Mouse (Mus musculus) stomach, embryonic 14.5 days (tissue): Measurements from ENCODE around the gene Tusc2. TPM values are rescaled to one million over a fixed set of nuclear protein-coding genes. Genes with fewer than 3 reads are reported as not detected.

Source experiments
- ATAC-seq: fragments of 200-750 bp; cut with Nextera tagmentation; 2 replicates; pipeline ENCODE4 v1.8.0; 2017; ENCODE audit warnings: low read depth, moderate TSS enrichment; ENCODE audit not compliant: insufficient number of reproducible peaks, insufficient read depth, low FRiP score
- H3K27ac ChIP-seq: fragments of 300-500 bp; sonication (generic); 2 replicates; pipeline ENCODE4 v1.5.1; 2014; ENCODE audit warnings: mild to moderate bottlenecking, low read length, moderate library complexity, mixed read lengths
- H3K27me3 ChIP-seq: fragments of 300-500 bp; sonication (generic); 2 replicates; pipeline ENCODE4 v1.6.1; 2014; ENCODE audit warnings: low read length, control low read depth, mixed read lengths; ENCODE audit not compliant: control insufficient read depth, insufficient read depth
- H3K36me3 ChIP-seq: fragments of 300-500 bp; sonication (generic); 2 replicates; pipeline ENCODE4 v1.6.1; 2014; ENCODE audit warnings: mild to moderate bottlenecking, control low read depth, low read length, moderate library complexity, mixed read lengths; ENCODE audit not compliant: control insufficient read depth, insufficient read depth
- H3K4me1 ChIP-seq: fragments of 300-500 bp; sonication (generic); 2 replicates; pipeline ENCODE4 v1.6.1; 2014; ENCODE audit warnings: low read length, control low read depth, mixed read lengths; ENCODE audit not compliant: control insufficient read depth, insufficient read depth
- H3K4me2 ChIP-seq: fragments of 300-500 bp; sonication (generic); replicated peaks from 2 replicates; pipeline ENCODE4 v1.6.1; 2014; ENCODE audit warnings: low read depth, low read length, control low read depth
- H3K4me3 ChIP-seq: fragments of 300-500 bp; sonication (generic); 2 replicates; pipeline ENCODE4 v1.5.1; 2014; ENCODE audit warnings: low read depth, low read length, control low read depth
- H3K9ac ChIP-seq: fragments of 300-500 bp; sonication (generic); replicated peaks from 2 replicates; pipeline ENCODE4 v1.6.1; 2014; ENCODE audit warnings: low read depth, mild to moderate bottlenecking, control low read depth, low read length, moderate library complexity, mixed read lengths
- H3K9me3 ChIP-seq: fragments of 300-500 bp; sonication (generic); 2 replicates; pipeline ENCODE4 v1.6.1; 2016; ENCODE audit warnings: low read depth, low read length, control low read depth; ENCODE audit not compliant: control insufficient read depth
- WGBS: fragments of 180-500 bp; shearing (Covaris S2); extraction: QIAGEN DNeasy Blood & Tissue Kit; methylation state at CpG from one replicate; pipeline ENCODE4 v1.1.7; 2014; 5-methylcytosine and 5-hydroxymethylcytosine counted together
- polyA plus RNA-seq: library from polyadenylated mRNA; unstranded; fragments of >200 nt; fragmentation: Nextera tagmentation; extraction: Ambion mirVana; gene quantifications from 2 replicates; pipeline ENCODE4 v1.2.1, GENCODE M21; 2014

Tusc2 gene
- polyA plus RNA-seq, 1 experiment from 2014 or later: 36.2 TPM

DNA sequence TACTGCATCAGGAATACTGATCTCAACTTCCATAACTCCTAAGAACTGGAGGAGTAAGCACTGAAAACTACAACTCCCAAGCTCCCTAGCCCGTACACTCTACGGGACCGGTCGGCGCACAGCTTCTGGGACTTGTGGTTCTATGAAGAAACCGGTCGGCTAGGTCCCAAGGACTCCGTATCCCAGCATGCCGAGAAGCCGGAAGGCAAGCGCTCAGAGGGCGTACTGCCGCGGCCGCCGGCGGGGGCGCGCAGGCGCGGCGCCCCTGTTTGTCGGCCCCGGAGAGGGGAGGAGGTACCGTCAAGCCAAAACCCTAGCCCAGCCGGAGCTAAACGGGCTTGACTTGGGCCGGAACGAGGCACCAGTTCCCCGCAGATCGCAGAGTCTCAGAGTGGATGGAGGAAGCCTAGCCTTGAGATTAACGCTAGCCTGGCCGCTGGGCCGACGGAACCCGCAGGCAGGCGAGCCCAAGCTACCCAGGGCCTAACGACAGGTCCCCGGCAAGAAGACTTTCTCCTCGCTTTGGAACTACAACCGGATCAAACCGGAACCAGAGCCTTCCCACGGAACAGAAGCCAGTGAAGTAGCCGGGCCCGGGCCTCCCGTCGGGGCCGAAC is 29.2 kb upstream of the Tusc2 start, which contains the start of gene Tmem115:
Gene Tmem115, plus strand, starts transcription at position 155 of the 617 bp plus-strand sequence.
- peak within 1 kb of the TSS; percentile 85 for H3K9ac ChIP-seq
- H3K4me2 ChIP-seq: peak within 1 kb of the TSS; percentile 91
- peaks cover 14% of the 10 kb centered on the region for H3K36me3 ChIP-seq
- peaks cover 19% of the 10 kb centered on the region for H3K4me1 ChIP-seq
- no peaks in the 10 kb centered on the region for H3K9me3 ChIP-seq
- under 1% methylated on average over 47 of the region's 48 CpGs for WGBS
- H3K4me3 ChIP-seq: peak within 1 kb of the TSS; percentile 83
- no peaks in the 10 kb centered on the region for H3K27me3 ChIP-seq
- peak; percentile 97 for ATAC-seq
- H3K27ac ChIP-seq: peak within 1 kb of the TSS; percentile 77

DNA sequence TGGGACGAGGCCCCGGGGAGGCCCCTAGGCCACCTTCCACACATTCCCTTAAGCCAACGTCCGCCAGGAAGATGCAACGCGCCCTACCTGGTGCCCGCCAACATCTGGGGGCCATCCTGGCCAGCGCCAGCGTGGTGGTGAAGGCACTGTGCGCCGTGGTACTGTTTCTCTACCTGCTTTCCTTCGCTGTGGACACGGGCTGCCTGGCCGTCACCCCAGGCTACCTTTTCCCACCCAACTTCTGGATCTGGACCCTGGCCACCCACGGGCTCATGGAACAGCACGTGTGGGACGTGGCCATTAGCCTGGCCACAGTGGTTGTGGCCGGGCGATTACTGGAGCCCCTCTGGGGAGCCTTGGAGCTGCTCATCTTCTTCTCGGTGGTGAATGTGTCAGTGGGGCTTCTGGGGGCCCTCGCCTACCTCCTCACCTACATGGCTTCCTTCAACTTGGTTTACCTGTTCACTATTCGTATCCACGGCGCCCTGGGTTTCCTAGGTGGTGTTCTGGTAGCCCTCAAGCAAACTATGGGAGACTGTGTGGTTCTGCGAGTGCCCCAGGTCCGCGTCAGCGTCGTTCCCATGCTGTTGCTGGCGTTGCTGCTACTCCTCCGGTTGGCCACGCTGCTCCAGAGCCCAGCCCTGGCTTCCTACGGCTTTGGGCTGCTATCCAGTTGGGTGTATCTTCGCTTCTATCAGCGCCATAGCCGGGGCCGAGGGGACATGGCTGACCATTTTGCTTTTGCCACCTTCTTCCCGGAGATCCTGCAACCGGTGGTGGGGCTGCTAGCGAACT is 28.4 kb upstream of the Tusc2 start:
- H3K27ac ChIP-seq: peak overlapping the region; percentile 77
- H3K4me1 ChIP-seq: peaks cover 19% of the 10 kb centered on the region
- H3K27me3 ChIP-seq: no peaks in the 10 kb centered on the region
- H3K9me3 ChIP-seq: no peaks in the 10 kb centered on the region
- WGBS: under 1% methylated on average over 40 of the region's 40 CpGs
- H3K9ac ChIP-seq: peak overlapping the region; percentile 85
- peaks cover 21% of the 10 kb centered on the region for H3K36me3 ChIP-seq
- no peak for ATAC-seq
- peak overlapping the region; percentile 83 for H3K4me3 ChIP-seq
- H3K4me2 ChIP-seq: peak overlapping the region; percentile 91

DNA sequence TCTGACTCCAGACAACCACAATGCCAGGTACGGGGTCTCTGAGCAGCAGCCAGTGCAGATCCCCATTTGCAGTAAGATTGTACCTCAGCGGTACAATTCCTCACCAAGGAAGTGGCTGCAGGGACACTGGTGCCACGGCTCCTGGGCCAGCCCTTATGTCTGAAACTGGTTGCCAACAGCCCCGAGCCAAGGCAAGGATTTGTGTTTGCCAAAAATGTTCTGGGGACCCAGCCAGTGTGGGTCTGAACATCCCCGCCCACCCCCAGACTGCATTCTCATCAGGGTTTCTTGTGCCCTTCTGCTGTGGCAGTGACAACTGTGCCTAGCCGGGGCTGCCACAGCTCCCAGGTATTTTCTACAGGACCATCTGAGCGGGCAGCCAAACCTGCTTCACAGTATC is 24.8 kb upstream of the Tusc2 start:
- WGBS: 92% methylated on average over 7 of the region's 7 CpGs
- peaks cover 25% of the 10 kb centered on the region for H3K36me3 ChIP-seq
- peaks cover 28% of the 10 kb centered on the region for H3K4me1 ChIP-seq
- H3K4me3 ChIP-seq: no peak overlapping the region
- H3K9me3 ChIP-seq: no peaks in the 10 kb centered on the region
- no peak overlapping the region for H3K9ac ChIP-seq
- ATAC-seq: no peak
- H3K4me2 ChIP-seq: no peak overlapping the region
- no peak overlapping the region for H3K27ac ChIP-seq
- no peaks in the 10 kb centered on the region for H3K27me3 ChIP-seq

DNA sequence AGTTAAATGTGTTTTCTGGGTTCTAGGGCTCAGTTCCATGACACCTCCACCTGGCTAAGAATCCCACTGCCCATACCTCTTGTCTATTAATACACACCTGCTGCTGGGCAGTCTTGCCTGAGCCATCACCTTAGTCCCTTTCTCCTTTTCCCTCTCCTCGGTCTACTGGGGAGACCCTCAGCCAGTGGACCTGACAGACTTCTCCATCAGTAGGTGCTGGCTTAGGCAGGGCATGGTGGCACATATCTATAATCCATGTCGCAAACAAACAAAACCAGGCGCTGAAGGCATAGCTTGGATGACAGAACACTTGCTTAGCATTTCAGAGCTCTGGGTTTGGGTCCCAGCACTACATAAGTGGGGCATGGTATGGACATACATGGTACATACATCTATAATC is 24.3 kb upstream of the Tusc2 start:
- WGBS: 95% methylated on average over 3 of the region's 3 CpGs
- no peak overlapping the region for H3K4me3 ChIP-seq
- no peak for ATAC-seq

DNA sequence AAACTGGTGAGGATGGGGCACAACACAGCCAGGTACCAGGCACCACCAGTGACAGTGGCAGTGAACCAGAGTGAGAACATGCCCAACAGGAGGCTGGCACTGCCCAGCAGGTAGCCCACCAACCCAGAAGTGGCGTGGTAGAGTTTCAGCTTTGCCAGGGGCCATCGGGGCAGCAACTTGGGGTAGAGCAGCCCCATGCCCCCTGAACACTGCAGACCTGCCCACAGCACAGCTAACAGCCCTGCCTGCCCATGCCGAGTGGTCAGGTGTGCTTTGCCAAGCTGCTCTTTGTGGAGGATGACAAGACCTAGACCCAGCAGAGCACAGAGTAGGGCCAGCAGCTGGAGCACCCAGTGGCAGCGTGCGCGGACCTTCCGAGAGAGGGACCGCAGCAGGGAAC is 23.1 kb upstream of the Tusc2 start:
- no peaks in the 10 kb centered on the region for H3K9me3 ChIP-seq
- peaks cover 32% of the 10 kb centered on the region for H3K36me3 ChIP-seq
- peaks cover 28% of the 10 kb centered on the region for H3K4me1 ChIP-seq
- 95% methylated on average over 8 of the region's 8 CpGs for WGBS
- H3K4me3 ChIP-seq: no peak overlapping the region
- H3K27ac ChIP-seq: no peak overlapping the region
- H3K4me2 ChIP-seq: no peak overlapping the region
- no peaks in the 10 kb centered on the region for H3K27me3 ChIP-seq
- no peak overlapping the region for H3K9ac ChIP-seq
- no peak for ATAC-seq

More for the DNA sequence above, 24.3 kb upstream of the Tusc2 start:
- H3K36me3 ChIP-seq: peaks cover 27% of the 10 kb centered on the region
- H3K9ac ChIP-seq: no peak overlapping the region
- no peaks in the 10 kb centered on the region for H3K9me3 ChIP-seq
- H3K4me1 ChIP-seq: peaks cover 28% of the 10 kb centered on the region
- H3K4me2 ChIP-seq: no peak overlapping the region
- H3K27me3 ChIP-seq: no peaks in the 10 kb centered on the region
- no peak overlapping the region for H3K27ac ChIP-seq

DNA sequence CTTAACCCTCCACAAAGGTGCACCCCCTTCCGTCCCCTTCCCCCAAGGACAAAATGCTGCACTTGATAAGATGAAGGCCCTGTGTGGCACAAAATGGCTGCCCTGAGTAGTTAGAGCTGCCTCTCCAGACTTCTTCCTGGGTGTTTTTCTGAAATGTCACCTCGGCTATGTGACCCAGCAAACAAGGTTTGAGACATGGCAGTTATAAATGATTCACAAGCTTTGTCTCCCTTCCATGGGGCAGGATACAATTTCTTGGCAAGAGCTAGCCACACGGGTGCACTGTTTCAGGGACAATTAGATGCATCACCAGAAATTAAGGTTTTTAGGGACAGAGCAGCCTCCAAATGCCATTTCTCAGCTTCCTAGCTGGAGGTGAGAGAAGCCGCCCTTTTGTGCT is 22.6 kb upstream of the Tusc2 start:
- Histone ChIP-seq H3K4me1 (peaks cover 26% of the 10 kb centered on the region), H3K4me2 (no peak overlapping the region), H3K9me3 (no peaks in the 10 kb centered on the region), H3K27me3 (no peaks in the 10 kb centered on the region), H3K36me3 (peaks cover 37% of the 10 kb centered on the region), H3K4me3 (no peak overlapping the region), H3K9ac (no peak overlapping the region), H3K27ac (no peak overlapping the region)
- WGBS: 58% methylated on average over 4 of the region's 4 CpGs
- no peak for ATAC-seq

DNA sequence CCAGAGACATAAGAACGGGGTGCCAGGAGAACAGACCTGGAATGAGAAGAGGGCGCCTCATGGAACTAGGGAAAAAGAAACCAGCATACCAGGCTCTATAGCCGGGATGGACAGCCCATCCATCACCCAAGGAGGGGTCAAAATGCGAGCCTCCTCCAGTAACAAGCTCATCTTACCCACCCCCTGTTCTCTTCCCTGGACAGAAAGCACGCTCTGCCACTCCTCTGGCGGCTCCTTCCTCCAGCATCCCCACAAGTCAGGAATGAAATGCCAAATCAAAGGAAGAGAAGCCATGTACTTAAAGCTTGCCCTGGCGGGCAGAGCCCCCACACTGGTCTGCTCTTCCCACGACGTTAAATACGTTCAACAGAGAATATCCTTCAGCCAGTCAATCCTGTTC is 22.1 kb upstream of the Tusc2 start:
- Histone ChIP-seq H3K27ac (no peak overlapping the region), H3K4me3 (peak overlapping the region; percentile 54; the same call in 1 of the 2 replicates), H3K36me3 (peaks cover 41% of the 10 kb centered on the region), H3K9ac (no peak overlapping the region), H3K9me3 (no peaks in the 10 kb centered on the region), H3K4me2 (peak overlapping the region; percentile 64), H3K4me1 (peaks cover 21% of the 10 kb centered on the region), H3K27me3 (no peaks in the 10 kb centered on the region)
- 22% methylated on average over 10 of the region's 10 CpGs for WGBS
- no peak for ATAC-seq

DNA sequence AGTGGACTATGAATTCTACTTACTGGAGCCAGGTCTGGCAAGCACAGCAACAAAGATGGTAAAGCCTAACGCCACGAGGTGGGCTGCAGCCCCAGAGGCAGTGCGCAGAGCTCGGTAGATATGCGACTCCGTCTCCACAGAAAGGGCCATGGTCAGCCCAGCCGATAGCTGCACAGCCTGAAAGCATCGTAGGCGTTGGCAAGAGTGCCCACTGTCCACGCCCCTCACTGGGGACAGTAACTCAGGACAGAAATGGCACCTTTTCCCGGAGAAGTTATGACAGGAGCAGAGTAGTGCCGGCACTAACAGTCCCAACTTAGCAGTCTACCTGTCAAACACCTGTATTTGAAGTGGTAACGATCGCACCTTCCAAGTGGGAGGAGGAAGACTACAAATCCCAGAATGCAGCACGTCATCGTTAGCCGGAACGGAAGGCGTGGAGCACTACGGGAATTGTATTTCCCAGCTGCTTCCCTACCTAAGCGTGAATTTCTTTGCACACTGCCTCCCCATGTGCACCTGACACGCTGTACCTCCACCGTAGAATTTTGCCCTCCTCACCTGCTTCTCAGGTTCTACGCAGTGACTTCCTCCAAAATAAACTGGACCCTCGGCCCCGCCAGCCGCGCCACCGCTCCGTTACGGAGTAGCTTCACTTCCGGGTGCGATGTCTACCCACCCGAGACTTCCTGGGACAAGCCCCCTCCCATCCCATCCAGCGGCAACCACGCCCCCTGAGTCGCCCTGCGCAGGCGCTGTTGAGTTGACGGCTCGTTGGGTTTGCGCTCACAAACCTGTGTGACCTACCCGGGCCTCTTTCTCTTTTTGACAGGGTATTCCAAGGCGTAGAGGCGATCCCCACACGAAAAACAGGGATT is 21.3 kb upstream of the Tusc2 start, which contains the start of the genes Cyb561d2 and Nprl2:
Gene Cyb561d2, minus strand, starts transcription at position 720 of the 878 bp plus-strand sequence.
Gene Nprl2, plus strand, starts transcription at position 753 of the 878 bp plus-strand sequence.
- H3K36me3 ChIP-seq: peaks cover 41% of the 10 kb centered on the region
- H3K27ac ChIP-seq: peak within 1 kb of the TSS; percentile 44; the same call in 1 of the 2 replicates
- H3K9ac ChIP-seq: peak within 1 kb of the TSS; percentile 45; the same call in 1 of the 2 replicates
- H3K4me2 ChIP-seq: peak within 1 kb of the TSS; percentile 64
- ATAC-seq: peak; percentile 87
- H3K27me3 ChIP-seq: no peaks in the 10 kb centered on the region
- WGBS: under 1% methylated on average over 46 of the region's 46 CpGs
- peaks cover 17% of the 10 kb centered on the region for H3K4me1 ChIP-seq
- peak within 1 kb of the TSS; percentile 54 for H3K4me3 ChIP-seq
- no peaks in the 10 kb centered on the region for H3K9me3 ChIP-seq
